Mouse (Mus musculus) testis, adult 2 months (tissue): ENCODE measurements at regions not wholly inside any gene's neighbourhood (a gene's known extent, or its start where the extent isn't known, plus 50 kb on each side); places are given as distances from the start of the nearest gene placed in this dataset.

Experiments used
- H3K27ac ChIP-seq: fragments of 200-500 bp; 2 replicates; pipeline ENCODE4 v1.5.1; 2012; ENCODE audit warnings: low read depth, low read length; ENCODE audit not compliant: control insufficient read depth, insufficient read depth
- H3K27me3 ChIP-seq: fragments of 200-500 bp; 2 replicates; pipeline ENCODE4 v1.6.1; 2012; ENCODE audit warnings: mild to moderate bottlenecking, low read length, moderate library complexity; ENCODE audit not compliant: control insufficient read depth, insufficient read depth
- H3K36me3 ChIP-seq: fragments of 200-500 bp; 2 replicates; pipeline ENCODE4 v1.6.1; 2012; ENCODE audit warnings: mild to moderate bottlenecking, low read length; ENCODE audit not compliant: control insufficient read depth, insufficient read depth
- H3K4me1 ChIP-seq: fragments of 200-500 bp; 2 replicates; pipeline ENCODE4 v1.6.1; 2012; ENCODE audit warnings: low read length; ENCODE audit not compliant: control insufficient read depth, insufficient read depth
- H3K4me3 ChIP-seq: fragments of 200-500 bp; 2 replicates; pipeline ENCODE4 v1.5.1; 2012; ENCODE audit warnings: low read depth, mild to moderate bottlenecking, low read length, moderate library complexity, mixed read lengths; ENCODE audit not compliant: control insufficient read depth
- CTCF ChIP-seq: fragments of 200-500 bp; IDR thresholded peaks from 2 replicates; pipeline ENCODE4 v1.5.1; 2012; ENCODE audit warnings: low read depth, mild to moderate bottlenecking, inconsistent platforms, low read length, moderate library complexity; ENCODE audit not compliant: control insufficient read depth, insufficient read depth, insufficient replicate concordance
- POLR2A ChIP-seq: fragments of 200-500 bp; IDR thresholded peaks from 2 replicates; pipeline ENCODE4 v1.6.1; 2012; ENCODE audit warnings: low read depth, mild to moderate bottlenecking, inconsistent platforms, low read length, moderate library complexity; ENCODE audit not compliant: control insufficient read depth

GRCm38 (mm10) chr1:91624531-91625300 is 84.4 kb downstream of the Asb1 start:
- no peaks in the 10 kb centered on the region for H3K36me3 ChIP-seq
- TF ChIP-seq CTCF (no peak), POLR2A (no peak)
- H3K4me1 ChIP-seq: no peaks in the 10 kb centered on the region
- no peak overlapping the region for H3K27ac ChIP-seq
- H3K27me3 ChIP-seq: no peaks in the 10 kb centered on the region
- no peak overlapping the region for H3K4me3 ChIP-seq

GRCm38 (mm10) chr1:91626090-91626489 is 85.7 kb downstream of the Asb1 start:
- Histone ChIP-seq H3K4me1 (no peaks in the 10 kb centered on the region), H3K36me3 (no peaks in the 10 kb centered on the region), H3K27me3 (no peaks in the 10 kb centered on the region), H3K4me3 (no peak overlapping the region), H3K27ac (no peak overlapping the region)
- TF ChIP-seq CTCF: no peak
- TF ChIP-seq POLR2A: no peak

- Histone ChIP-seq H3K36me3 (no peaks in the 10 kb centered on the region), H3K4me3 (no peak overlapping the region), H3K4me1 (no peaks in the 10 kb centered on the region; the same call in 1 of the 2 replicates), H3K27me3 (no peaks in the 10 kb centered on the region), H3K27ac (no peak overlapping the region)
- TF ChIP-seq POLR2A (no peak), CTCF (no peak)
Observed at GRCm38 (mm10) chr1:91630206-91630605, 89.9 kb downstream of the Asb1 start.

GRCm38 (mm10) chr1:91630871-91631410 is 90.6 kb downstream of the Asb1 start:
- no peaks in the 10 kb centered on the region; the same call in 1 of the 2 replicates for H3K4me1 ChIP-seq
- H3K36me3 ChIP-seq: no peaks in the 10 kb centered on the region
- H3K4me3 ChIP-seq: no peak overlapping the region
- no peaks in the 10 kb centered on the region for H3K27me3 ChIP-seq
- no peak for TF ChIP-seq POLR2A
- H3K27ac ChIP-seq: no peak overlapping the region

GRCm38 (mm10) chr1:91632906-91633493 is 92.7 kb downstream of the Asb1 start:
- no peaks in the 10 kb centered on the region; the same call in 1 of the 2 replicates for H3K4me1 ChIP-seq
- H3K27ac ChIP-seq: no peak overlapping the region
- H3K27me3 ChIP-seq: no peaks in the 10 kb centered on the region
- no peak overlapping the region for H3K4me3 ChIP-seq
- TF ChIP-seq CTCF: no peak
- TF ChIP-seq POLR2A: no peak
- no peaks in the 10 kb centered on the region for H3K36me3 ChIP-seq

- Histone ChIP-seq H3K27ac (no peak overlapping the region), H3K27me3 (no peaks in the 10 kb centered on the region), H3K36me3 (no peaks in the 10 kb centered on the region), H3K4me1 (no peaks in the 10 kb centered on the region; the same call in 1 of the 2 replicates), H3K4me3 (no peak overlapping the region)
- TF ChIP-seq POLR2A (no peak), CTCF (no peak)
Observed at GRCm38 (mm10) chr1:91636571-91636970, 96.2 kb downstream of the Asb1 start.

- Histone ChIP-seq H3K4me1 (no peaks in the 10 kb centered on the region), H3K27me3 (no peaks in the 10 kb centered on the region), H3K4me3 (no peak overlapping the region), H3K27ac (no peak overlapping the region), H3K36me3 (no peaks in the 10 kb centered on the region)
- TF ChIP-seq POLR2A (no peak), CTCF (no peak)
Observed at GRCm38 (mm10) chr1:91640551-91640950, 100.2 kb downstream of the Asb1 start.
